Mouse (Mus musculus) megakaryocyte, adult 5-6 weeks (primary cell): ENCODE measurements at regions not wholly inside any gene's neighbourhood (a gene's known extent, or its start where the extent isn't known, plus 50 kb on each side); places are given as distances from the start of the nearest gene placed in this dataset.
A peak's percentile ranks its signal among the peaks of the same experiment; 100 is the strongest.

ENCODE experiments used
- ATAC-seq: 2 replicates; pipeline ENCODE4 v1.8.0; 2016; ENCODE audit warnings: mild to moderate bottlenecking, inconsistent platforms; ENCODE audit not compliant: poor library complexity, severe bottlenecking

DNA sequence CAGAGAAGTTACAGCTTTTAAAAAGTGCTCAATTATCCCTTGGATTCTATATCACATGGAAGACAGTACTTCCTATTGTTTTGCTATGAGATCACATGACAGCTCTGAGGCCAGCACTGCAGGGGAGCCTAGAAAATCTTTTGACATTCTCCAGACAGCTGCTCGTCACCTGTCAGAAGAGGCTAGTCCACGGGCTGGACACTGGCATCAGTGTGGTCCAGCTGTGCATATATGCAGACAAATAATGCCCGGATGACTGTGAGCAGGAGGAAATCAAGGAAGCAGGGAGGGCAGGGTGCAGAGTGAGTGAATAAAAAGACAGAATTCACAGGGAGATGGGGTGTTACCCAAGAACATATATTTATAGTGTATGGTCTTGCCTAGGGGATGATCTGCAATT lies 270.4 kb downstream of the Rnf144a start:
- ATAC-seq = no peak

DNA sequence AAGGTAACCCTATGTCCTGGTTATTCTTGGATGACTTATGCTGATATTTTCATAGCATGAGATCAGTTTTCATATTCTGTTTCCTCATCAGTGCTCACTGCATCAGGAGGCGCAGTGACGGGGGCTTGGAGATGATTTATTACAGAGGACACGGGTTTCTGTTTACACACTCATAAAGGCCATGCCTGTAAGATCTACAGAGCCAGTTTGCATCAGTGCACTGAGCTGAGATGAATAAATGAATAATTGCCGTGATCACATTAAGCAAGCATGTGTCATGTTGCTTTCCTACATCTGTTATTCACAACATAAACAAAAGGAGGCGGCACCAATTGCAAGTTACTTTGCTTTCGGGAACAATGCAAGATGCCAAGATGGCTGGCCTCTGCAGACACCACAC lies 271.6 kb downstream of the Rnf144a start:
- no peak for ATAC-seq

DNA sequence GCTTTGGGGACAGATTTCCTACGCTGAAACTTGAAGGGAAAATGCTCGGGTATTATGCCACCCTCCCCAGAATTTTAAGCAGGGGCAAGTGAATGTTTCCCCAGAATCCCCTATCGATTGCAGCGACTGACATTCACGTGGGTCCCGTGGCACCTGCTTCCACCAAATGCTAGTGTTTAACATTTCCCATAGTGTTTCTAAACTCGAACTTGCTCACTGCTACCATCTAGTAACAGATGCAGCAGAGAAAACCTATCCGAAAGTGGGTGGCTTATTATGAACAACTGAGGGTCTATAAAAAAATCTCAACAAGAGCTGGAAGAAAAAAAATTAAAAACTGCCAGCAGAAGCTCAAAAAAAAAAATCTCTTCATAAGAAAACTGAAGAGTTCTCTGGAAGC lies 284.2 kb downstream of the Rnf144a start:
- no peak for ATAC-seq

DNA sequence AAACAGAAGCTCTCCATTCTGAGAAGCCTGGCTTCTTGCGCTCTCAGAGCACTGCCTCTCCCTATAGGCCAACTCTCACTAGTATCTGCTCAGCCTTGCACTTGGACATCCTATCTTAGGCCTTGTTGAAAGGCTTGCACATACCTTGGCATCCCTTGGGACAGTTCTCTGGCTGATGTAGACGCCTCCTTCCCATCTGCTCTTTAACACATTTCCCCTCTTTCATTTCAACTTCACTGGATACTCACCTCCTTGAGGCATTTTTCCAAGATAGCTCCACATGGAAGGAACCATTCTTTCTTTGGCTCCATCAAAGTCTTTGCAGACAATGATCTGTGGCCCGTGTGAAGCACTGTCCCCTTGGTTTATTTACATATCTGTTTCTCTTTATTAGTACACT lies 285.0 kb downstream of the Rnf144a start:
- ATAC-seq = no peak

DNA sequence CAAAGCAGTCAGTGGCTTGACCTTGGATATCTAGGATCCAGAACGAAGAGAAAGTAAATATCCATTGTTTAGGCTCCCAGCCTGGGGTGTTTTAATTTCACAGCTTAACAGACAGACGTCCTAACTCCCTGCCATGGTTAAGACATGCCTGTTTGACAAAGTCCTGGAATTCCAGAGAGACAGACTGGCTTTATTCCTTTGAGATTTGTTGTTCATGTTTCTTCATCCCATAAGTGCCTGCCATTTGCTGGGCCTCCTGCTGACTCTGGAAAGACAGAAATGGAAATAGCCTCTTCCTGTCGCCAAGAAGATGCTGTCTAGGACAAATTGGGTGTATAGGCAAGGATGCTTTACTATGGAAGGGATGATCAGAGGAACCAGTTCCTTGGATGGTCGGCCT lies 285.5 kb downstream of the Rnf144a start:
- no peak for ATAC-seq

DNA sequence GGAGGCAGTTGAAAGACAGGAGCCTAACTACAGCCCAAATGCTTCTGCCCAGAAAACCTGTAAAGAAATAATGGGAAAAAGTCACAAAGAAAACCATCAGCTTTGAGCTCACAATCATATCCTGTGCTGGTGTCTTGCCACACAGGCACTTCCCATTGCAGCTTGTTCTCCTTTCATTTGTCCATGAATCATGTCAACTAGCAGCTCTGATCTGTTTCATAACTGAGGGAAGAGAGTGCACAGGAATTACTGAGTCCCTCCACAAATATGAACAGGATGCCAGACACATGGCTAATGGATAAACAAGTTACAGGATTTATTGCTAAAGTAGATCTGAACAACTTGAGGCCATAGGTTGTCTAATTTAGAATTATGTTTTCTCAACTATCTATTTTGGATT lies 286.2 kb downstream of the Rnf144a start:
- 0 out of 2 replicates have a peak, but pooled peaks have one; percentile 47 for ATAC-seq

DNA sequence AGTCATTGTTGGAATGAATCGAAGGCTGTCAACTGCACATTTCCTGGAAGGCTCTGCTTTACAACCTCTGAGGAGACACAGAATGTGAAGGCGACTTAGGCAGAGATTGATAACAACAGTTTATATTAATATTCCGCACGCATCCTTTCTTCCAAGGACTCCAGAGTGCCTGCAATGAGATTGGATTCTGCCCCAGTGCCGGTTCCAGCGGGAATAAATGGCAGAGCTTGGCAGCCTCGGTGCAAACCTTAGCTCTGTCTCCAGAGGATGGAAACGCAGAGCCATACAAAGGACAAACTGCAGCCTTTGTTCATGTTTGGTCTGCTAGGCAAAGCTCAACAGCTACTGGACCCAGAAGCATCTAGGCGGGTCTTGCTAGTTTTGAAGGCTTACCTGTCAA lies 288.8 kb downstream of the Rnf144a start:
- no peak for ATAC-seq

DNA sequence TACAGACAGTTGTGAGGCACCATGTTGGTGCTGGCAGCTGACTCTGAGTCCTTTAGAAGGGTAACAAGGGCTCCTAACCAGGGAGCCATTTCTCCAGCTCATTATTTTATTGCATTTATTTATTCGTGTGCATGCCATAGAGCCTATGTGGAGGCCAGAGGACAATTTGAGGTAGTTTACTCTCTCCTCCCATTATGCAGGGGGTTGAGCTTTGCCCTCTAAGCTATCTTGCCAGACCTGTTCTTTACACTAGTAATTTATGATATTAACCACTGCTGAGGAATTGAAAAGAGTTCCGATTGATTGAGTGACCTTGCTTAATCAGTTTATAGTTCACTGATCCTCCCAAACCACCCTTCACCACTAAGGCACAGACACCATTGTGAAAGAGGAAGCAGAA lies 290.8 kb downstream of the Rnf144a start:
- no peak for ATAC-seq

DNA sequence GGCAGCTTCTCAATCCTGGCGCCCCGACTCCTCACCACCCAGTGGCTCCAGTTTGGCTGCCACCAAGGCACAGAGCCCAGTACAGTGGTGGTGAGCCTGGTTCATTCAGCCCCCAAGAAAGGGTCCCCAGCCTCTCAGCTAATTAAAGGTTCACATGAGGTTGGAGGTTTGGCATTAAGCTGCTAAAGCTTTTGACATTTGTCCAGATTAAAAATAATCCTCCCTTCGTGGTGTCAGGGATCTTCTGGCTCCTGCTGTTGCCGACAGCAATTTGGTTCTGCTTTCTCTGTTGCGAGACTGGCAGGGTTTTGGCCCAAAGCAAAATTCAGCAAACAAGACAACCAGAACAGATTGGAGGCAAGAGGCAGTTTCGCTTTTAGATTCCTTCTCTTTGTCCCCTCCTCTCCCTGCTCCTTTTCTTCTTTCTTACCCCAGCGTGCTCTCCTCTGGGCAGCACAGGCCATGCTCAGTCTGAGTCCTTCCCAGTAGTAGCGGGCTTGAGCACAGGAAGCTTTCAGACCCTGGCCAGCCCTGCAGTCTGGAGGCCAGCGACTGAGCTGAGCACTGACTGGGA lies 299.6 kb downstream of the Rnf144a start:
- ATAC-seq = no peak

DNA sequence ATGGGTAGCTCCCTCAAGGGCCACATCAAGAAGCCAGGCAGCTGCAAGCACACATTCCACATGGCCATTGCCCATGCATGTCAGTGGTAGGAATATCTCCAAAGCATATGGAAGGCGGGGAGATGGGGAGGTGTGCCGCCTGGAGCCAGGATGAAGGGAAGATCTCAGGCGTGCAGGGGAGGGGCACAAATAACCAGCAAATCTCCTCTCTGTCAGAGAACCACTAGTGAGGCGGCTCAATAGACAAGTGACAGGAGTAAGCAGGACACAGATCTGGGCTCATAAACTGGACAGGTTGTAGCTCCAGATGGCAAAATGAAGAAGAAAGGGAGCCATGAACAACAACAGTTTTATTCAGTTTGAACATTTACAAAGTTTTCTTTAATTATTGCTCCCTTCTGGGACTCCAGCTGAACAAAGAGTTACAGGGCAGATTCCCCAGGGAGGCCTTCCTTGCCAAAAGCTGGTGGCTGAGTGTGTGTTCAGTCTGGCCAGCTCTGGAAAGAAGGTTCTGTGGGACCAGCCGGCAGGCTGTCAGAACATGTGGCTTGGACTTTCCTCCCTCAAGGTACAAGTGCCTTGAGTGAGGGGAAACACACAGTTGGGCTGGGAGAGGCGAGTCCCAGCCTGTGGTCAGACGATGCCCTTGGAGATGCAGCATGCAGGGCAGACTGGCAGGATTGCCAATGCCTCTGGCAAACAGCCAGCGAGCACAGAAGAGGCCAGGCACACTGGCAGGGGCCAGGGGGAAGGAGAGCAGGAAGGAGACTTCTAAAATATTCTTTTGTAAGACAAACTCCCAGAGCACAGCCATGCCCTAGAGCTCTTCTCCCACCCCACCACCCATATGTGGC lies 302.7 kb downstream of the Rnf144a start:
- no peak for ATAC-seq

DNA sequence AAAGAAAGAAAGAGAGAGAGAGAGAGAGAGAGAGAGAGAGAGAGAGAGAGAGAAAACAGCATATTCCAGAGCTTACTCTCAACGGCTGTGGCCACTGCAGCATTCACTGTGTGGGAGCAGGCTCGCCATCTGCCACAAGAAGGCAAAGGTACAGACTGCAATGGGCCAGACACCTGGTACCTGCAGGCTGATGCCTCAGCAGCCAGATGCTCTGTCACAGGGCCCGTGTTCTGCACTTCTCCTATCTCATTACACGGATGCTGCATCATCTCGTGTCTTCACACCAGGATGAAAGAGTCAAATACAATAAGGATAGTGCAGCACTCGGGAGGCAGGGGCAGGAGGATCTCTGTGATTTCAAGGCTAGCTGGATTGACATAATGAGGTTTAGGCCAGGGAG lies 305.2 kb downstream of the Rnf144a start:
- no peak for ATAC-seq

DNA sequence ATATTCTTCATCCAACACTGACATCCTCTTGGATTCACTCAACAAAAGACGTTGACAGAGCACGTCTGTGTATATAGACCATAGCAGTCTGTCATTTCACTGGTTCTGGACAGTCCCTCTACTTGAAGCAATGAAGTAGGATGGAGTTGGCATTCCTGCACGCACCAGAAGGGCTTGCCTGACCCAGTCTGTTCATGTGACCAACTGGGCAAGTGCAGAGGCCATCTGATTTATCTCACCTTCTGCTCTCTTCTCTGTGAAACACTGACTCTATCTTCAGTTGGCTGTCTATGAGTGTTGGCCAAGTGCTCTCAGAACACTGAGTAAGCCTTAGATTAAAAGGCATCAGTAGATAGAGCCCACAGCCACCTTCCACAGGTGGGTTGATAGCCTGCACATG lies 310.7 kb downstream of the Rnf144a start:
- ATAC-seq = no peak

DNA sequence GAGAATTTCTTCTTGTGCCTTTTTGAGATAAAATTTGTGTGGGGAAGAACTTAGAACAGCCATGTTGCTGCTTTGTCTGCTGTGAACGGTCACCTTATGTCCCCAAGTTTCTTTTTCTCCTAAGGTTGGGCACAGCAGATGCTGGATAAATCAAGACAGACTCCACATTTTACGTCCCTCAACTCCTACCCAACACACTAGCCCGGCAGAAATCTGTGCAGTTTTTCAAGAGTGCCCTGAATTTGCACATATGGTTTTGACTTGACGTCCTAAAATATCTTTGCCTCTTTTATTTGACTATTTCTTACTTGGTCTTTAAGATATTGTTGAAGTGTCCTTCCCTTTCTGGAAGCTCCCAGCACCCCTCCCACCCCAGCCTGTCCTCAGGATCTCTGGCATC lies 312.7 kb downstream of the Rnf144a start:
- no peak for ATAC-seq

DNA sequence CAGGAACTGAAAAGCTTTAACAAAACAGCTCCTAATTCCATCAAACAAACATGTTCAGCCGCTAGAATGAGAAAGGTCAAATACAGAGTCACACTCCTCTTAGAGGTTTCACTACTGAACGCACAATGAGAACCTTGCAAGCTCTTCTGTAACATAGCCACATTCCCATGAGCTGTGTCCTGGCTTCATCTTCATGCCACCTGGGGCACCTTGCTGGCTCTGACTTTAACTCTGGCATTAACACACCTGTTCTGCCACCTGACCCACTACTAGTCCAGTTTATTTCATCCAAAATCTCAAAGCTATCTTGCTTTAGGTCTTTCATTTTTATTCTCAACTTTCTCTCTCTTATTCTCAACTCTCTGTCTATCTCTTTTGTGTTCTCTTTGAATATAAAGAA lies 314.9 kb downstream of the Rnf144a start:
- no peak for ATAC-seq

DNA sequence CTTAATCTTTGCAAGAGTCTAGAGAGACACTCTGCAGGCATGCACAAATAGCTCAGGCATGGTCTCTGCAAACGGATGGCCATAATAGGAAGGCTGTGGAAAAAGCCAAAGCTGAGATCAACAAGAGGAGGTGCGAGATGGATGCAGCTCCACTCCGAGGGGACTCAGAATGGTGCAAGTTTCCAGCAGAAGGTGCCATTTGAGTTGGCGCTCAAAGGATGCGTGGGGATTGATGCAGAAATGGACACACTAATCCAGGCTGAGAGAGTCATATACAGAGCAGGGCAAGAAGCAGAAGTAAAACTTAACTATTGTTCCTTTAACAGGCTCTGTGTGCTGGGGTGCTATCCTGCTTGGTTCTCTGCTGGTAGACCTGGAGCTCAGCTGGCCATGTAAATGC lies 315.9 kb downstream of the Rnf144a start:
- ATAC-seq = no peak

DNA sequence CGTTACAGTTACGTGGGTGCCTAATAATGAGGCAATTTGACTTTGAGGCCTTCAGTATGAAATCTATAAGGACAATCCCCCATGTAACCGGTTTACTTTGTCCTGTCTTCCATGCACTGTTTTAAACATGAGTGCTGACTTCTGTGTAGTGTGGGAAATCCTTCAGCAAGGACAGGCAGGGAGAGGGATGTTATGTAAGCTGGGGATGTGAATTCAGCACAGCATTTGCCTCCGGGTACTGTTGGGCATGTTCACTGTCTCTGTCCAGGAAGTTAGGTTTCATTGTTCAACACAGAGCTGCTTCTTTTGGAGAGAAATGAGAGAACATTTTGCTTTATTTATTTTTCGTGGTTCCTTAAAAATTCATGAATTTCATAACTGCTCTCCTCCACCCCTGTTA lies 322.7 kb downstream of the Rnf144a start:
- no peak for ATAC-seq

DNA sequence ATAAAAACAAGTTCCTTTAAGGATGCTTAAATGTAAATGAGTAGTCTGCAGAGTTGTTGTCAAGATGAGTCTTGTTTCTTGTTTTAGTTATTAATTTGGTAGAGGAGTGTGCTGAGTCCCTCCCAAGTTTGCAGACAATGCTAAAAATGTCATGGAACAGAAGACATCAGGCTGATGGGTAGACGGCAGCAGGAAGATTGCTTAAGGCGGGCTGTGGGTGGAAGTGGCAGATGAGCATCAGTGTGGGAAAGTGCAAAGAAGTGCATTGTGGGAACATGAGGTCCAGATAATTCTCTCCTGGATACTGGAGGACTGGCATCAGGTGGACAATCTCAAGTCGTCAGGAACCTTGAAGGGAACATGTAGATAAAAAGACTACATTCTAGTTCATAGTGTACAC lies 323.2 kb downstream of the Rnf144a start:
- no peak for ATAC-seq

DNA sequence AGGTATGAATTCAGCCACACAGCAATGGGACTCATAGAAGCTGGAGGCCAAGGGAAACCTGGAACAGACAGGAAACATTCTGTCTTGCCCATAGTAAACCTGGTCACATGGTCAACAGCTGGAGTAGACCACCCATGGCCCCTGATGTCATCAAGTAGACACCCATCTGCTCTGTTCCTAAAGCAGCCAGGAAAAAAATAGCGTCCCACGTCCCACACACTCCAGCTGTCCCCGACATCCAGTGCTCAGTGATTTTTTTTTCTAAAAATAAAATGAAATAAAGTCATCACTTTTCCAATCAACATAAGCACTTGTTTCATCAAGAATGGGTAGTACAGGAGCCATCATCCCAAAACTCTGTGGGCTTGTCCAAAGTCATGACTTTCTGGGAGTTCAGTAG lies 326.7 kb downstream of the Rnf144a start:
- ATAC-seq = no peak

DNA sequence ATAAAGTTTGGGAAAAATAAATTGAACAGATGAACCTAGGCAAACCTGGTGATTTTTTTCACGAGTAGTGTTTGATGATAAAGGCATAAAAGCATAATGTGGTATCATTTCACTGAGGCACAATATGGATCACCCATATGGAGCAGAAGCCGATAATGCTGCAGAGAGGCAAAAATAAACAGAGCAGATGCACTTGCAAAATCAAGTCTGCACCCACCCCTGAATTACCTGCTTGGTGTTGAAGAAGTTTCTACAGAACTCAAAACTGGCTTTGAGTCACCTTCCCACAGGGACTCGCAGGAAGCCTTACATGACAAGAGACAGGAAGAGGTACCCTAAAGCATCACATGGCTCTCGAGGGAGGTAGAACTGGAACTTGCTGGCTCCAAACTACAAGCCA lies 328.1 kb downstream of the Rnf144a start:
- no peak for ATAC-seq

DNA sequence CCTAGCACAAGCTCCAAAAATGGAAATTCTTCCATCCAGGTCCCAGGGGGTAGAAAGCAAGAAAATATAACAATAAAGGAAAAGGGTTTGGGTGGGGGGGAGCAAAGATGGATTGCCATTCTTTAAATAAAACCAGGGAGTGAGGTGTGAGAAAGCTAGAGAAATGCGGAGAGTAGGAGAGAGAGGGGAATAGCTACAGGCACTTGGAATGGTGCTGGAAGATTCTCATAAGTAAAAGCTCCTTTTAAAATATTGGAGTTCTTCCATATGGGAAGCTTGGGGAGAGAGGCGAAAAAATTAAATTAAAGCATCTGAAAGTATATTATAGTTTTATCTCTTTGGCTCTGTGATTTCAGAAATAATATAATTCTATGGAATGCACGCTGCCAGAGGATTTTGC lies 328.6 kb downstream of the Rnf144a start:
- ATAC-seq = no peak

DNA sequence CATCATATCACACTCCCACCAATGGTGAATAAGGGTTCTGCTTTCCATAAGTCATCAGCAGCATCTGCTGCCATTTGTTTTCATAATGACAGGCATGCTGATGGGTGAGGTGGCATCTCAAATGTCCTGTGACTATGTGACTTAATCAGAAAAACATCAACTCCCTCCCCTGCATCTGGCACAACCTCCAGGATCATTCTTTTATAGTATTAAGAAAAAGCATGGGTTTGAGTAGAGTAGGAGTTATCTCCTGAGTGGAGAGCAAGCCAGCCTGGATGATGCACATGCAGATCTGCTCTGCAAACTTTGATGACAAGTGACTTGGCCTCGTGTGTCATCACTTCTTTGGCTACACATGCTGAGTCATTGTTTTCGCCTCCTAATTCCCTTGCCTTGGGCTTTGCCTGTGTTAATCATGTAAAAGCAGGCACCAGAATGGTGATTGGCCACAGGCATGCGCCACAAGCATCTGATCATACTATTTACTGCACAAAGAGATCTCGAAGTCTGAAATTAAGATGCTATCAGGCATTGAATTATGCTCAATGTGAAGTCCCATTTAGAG lies 335.9 kb downstream of the Rnf144a start:
- no peak for ATAC-seq

DNA sequence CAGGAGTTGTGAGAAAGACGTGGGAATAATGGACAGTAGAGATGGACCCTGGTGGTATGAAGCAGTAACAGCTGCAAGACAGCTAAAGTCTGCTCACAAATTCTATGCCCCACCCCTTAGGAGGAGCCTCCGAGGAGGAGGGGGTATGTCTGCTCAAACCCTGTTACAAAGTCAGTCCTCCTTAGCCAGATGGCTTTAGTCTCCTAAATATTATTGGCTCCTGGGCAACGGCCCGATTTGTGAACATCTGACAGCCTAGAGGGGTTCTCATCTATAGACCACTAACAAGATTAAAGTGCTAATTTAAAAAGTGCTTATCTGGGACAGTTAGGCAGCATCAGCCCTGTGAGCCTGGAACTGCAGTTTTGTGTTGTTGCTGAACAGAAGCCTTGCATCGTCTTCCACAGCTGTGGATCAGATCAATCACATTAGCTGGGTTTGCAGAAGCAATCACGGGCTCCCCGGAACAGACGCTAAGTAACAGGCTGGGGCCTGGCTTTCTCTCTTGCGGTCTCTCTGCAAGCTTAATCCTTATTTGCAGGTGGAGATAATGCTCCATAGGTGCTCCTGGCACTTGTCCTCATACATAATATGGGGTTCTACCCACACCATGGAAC lies 339.3 kb downstream of the Rnf144a start:
- ATAC-seq = no peak
